Mouse (Mus musculus): ENCODE results near the gene Emilin1. TPM values are rescaled to one million over a fixed set of nuclear protein-coding genes. Genes with fewer than 3 reads are reported as not detected.
A peak's percentile ranks its signal among the peaks of the same experiment; 100 is the strongest.

Gene Emilin1
- polyA plus RNA-seq (2016; fragmentation: Nextera tagmentation; extraction: Ambion mirVana) = 61.8 and 67.4 TPM in 2 replicates

- Histone ChIP-seq H3K9me3 (replicated peaks) (no peaks in the 10 kb centered on the region), H3K4me3 (peak within 1 kb of the TSS; percentile 41), H3K4me1 (peaks cover 61% of the 10 kb centered on the region), H3K27ac (replicated peaks) (peak within 1 kb of the TSS; percentile 87), H3K27me3 (ENCODE audit: low read depth, poor library complexity, severe bottlenecking) (peaks cover 10% of the 10 kb centered on the region), H3K36me3 (peaks cover 2% of the 10 kb centered on the region; the same call in 1 of the 2 replicates)
- 32% methylated on average over 13 of the region's 13 CpGs for WGBS
- DNase-seq (ENCODE audit: low spot score) = peak; percentile 67
Observed at GRCm38 (mm10) chr5:30913060-30913841, at the start of gene Emilin1. Gene Emilin1 (plus strand): TSS chr5:30913402.

- Histone ChIP-seq H3K36me3 (peaks cover 51% of the 10 kb centered on the region), H3K27me3 (ENCODE audit: low read depth, poor library complexity, severe bottlenecking) (no peaks in the 10 kb centered on the region), H3K4me1 (0 out of 2 replicates have a peak, but pooled peaks cover under 1% of the 10 kb centered on the region), H3K9me3 (replicated peaks) (0 out of 2 replicates have a peak, but pooled peaks cover 6% of the 10 kb centered on the region), H3K4me3 (no peak overlapping the region), H3K27ac (replicated peaks) (0 out of 2 replicates have a peak overlapping the region, but pooled peaks have one; percentile 33)
- WGBS = 44% methylated on average over 4 of the region's 4 CpGs
- DNase-seq (ENCODE audit: low spot score) = no peak
Observed at GRCm38 (mm10) chr5:30863852-30864251, 49.4 kb upstream of the Emilin1 start.

GRCm38 (mm10) chr5:30864322-30864721 lies 48.9 kb upstream of the Emilin1 start:
- no peak for DNase-seq (ENCODE audit: low spot score)
- Histone ChIP-seq H3K27me3 (ENCODE audit: low read depth, poor library complexity, severe bottlenecking) (no peaks in the 10 kb centered on the region), H3K36me3 (peaks cover 51% of the 10 kb centered on the region), H3K4me3 (no peak overlapping the region), H3K9me3 (replicated peaks) (0 out of 2 replicates have a peak, but pooled peaks cover 6% of the 10 kb centered on the region), H3K27ac (replicated peaks) (no peak overlapping the region), H3K4me1 (peaks cover 6% of the 10 kb centered on the region; the same call in 1 of the 2 replicates)
- 47% methylated on average over 15 of the region's 15 CpGs for WGBS

GRCm38 (mm10) chr5:30866871-30867270 lies 46.3 kb upstream of the Emilin1 start:
- no peak overlapping the region for H3K4me3 ChIP-seq
- no peaks in the 10 kb centered on the region for H3K9me3 ChIP-seq (replicated peaks)
- H3K27ac ChIP-seq (replicated peaks) = no peak overlapping the region
- H3K36me3 ChIP-seq = peaks cover 63% of the 10 kb centered on the region
- DNase-seq (ENCODE audit: low spot score) = no peak
- H3K4me1 ChIP-seq = peaks cover 21% of the 10 kb centered on the region
- no peaks in the 10 kb centered on the region for H3K27me3 ChIP-seq (ENCODE audit: low read depth, poor library complexity, severe bottlenecking)
- WGBS = 90% methylated on average over 3 of the region's 3 CpGs

GRCm38 (mm10) chr5:30867712-30868111 lies 45.5 kb upstream of the Emilin1 start, which contains the start of gene Tmem214:
Gene Tmem214 (plus strand): TSS chr5:30868012.
- peaks cover 21% of the 10 kb centered on the region for H3K4me1 ChIP-seq
- H3K4me3 ChIP-seq = peak within 1 kb of the TSS; percentile 86
- no peak for DNase-seq (ENCODE audit: low spot score)
- no peaks in the 10 kb centered on the region for H3K27me3 ChIP-seq (ENCODE audit: low read depth, poor library complexity, severe bottlenecking)
- 89% methylated on average over 3 of the region's 3 CpGs for WGBS
- H3K27ac ChIP-seq (replicated peaks) = peak within 1 kb of the TSS; percentile 90
- H3K9me3 ChIP-seq (replicated peaks) = no peaks in the 10 kb centered on the region
- H3K36me3 ChIP-seq = peaks cover 64% of the 10 kb centered on the region

GRCm38 (mm10) chr5:30868981-30869380 lies 44.2 kb upstream of the Emilin1 start:
- H3K36me3 ChIP-seq = peaks cover 69% of the 10 kb centered on the region
- peak overlapping the region; percentile 90 for H3K27ac ChIP-seq (replicated peaks)
- peak overlapping the region; percentile 86 for H3K4me3 ChIP-seq
- H3K9me3 ChIP-seq (replicated peaks) = no peaks in the 10 kb centered on the region
- H3K4me1 ChIP-seq = peaks cover 21% of the 10 kb centered on the region
- no peaks in the 10 kb centered on the region for H3K27me3 ChIP-seq (ENCODE audit: low read depth, poor library complexity, severe bottlenecking)
- DNase-seq (ENCODE audit: low spot score) = peak; percentile 45
- 24% methylated on average over 9 of the region's 9 CpGs for WGBS

- H3K27ac ChIP-seq (replicated peaks) = peak overlapping the region; percentile 90
- peaks cover 69% of the 10 kb centered on the region for H3K36me3 ChIP-seq
- H3K27me3 ChIP-seq (ENCODE audit: low read depth, poor library complexity, severe bottlenecking) = no peaks in the 10 kb centered on the region
- WGBS = under 1% methylated on average over 63 of the region's 63 CpGs
- H3K4me3 ChIP-seq = peak overlapping the region; percentile 86
- peaks cover 21% of the 10 kb centered on the region for H3K4me1 ChIP-seq
- DNase-seq (ENCODE audit: low spot score) = peak; percentile 89
- H3K9me3 ChIP-seq (replicated peaks) = no peaks in the 10 kb centered on the region
Observed at GRCm38 (mm10) chr5:30869405-30870130, 43.6 kb upstream of the Emilin1 start.

GRCm38 (mm10) chr5:30870131-30870406 lies 43.1 kb upstream of the Emilin1 start:
- Histone ChIP-seq H3K4me3 (peak overlapping the region; percentile 86), H3K27ac (replicated peaks) (peak overlapping the region; percentile 90), H3K27me3 (ENCODE audit: low read depth, poor library complexity, severe bottlenecking) (no peaks in the 10 kb centered on the region), H3K36me3 (peaks cover 69% of the 10 kb centered on the region), H3K4me1 (peaks cover 21% of the 10 kb centered on the region), H3K9me3 (replicated peaks) (no peaks in the 10 kb centered on the region)
- WGBS = 34% methylated on average over 2 of the region's 2 CpGs
- no peak for DNase-seq (ENCODE audit: low spot score)

GRCm38 (mm10) chr5:30872574-30872973 lies 40.6 kb upstream of the Emilin1 start:
- H3K36me3 ChIP-seq = peaks cover 77% of the 10 kb centered on the region
- no peaks in the 10 kb centered on the region for H3K9me3 ChIP-seq (replicated peaks)
- H3K4me1 ChIP-seq = peaks cover 21% of the 10 kb centered on the region
- no peak for DNase-seq (ENCODE audit: low spot score)
- no peak overlapping the region for H3K27ac ChIP-seq (replicated peaks)
- 94% methylated on average over 9 of the region's 9 CpGs for WGBS
- no peak overlapping the region for H3K4me3 ChIP-seq
- H3K27me3 ChIP-seq (ENCODE audit: low read depth, poor library complexity, severe bottlenecking) = no peaks in the 10 kb centered on the region

- 93% methylated on average over 7 of the region's 7 CpGs for WGBS
- Histone ChIP-seq H3K4me3 (no peak overlapping the region), H3K9me3 (replicated peaks) (no peaks in the 10 kb centered on the region), H3K36me3 (peaks cover 79% of the 10 kb centered on the region), H3K4me1 (peaks cover 17% of the 10 kb centered on the region), H3K27ac (replicated peaks) (no peak overlapping the region), H3K27me3 (ENCODE audit: low read depth, poor library complexity, severe bottlenecking) (no peaks in the 10 kb centered on the region)
- DNase-seq (ENCODE audit: low spot score) = no peak
Observed at GRCm38 (mm10) chr5:30874365-30874764, 38.8 kb upstream of the Emilin1 start.

GRCm38 (mm10) chr5:30878616-30879015 lies 34.6 kb upstream of the Emilin1 start:
- WGBS = 68% methylated on average over 6 of the region's 6 CpGs
- Histone ChIP-seq H3K9me3 (replicated peaks) (no peaks in the 10 kb centered on the region), H3K27me3 (ENCODE audit: low read depth, poor library complexity, severe bottlenecking) (no peaks in the 10 kb centered on the region), H3K4me1 (0 out of 2 replicates have a peak, but pooled peaks cover 2% of the 10 kb centered on the region), H3K4me3 (no peak overlapping the region), H3K36me3 (peaks cover 46% of the 10 kb centered on the region), H3K27ac (replicated peaks) (no peak overlapping the region)
- DNase-seq (ENCODE audit: low spot score) = no peak

- WGBS = 77% methylated on average over 5 of the region's 5 CpGs
- DNase-seq (ENCODE audit: low spot score) = no peak
- no peaks in the 10 kb centered on the region for H3K27me3 ChIP-seq (ENCODE audit: low read depth, poor library complexity, severe bottlenecking)
- H3K4me3 ChIP-seq = no peak overlapping the region
- peaks cover 37% of the 10 kb centered on the region for H3K36me3 ChIP-seq
- H3K4me1 ChIP-seq = 0 out of 2 replicates have a peak, but pooled peaks cover 2% of the 10 kb centered on the region
- no peaks in the 10 kb centered on the region for H3K9me3 ChIP-seq (replicated peaks)
- H3K27ac ChIP-seq (replicated peaks) = no peak overlapping the region
Observed at GRCm38 (mm10) chr5:30879347-30879943, 33.8 kb upstream of the Emilin1 start.

All from midbrain, embryonic 10.5 days (tissue).